Mouse (Mus musculus): ENCODE results near the gene Abhd12. TPM values are rescaled to one million over a fixed set of nuclear protein-coding genes. Genes with fewer than 3 reads are reported as not detected.

Abhd12 gene
- polyA plus RNA-seq, 1 experiment from 2014 or later, result 51.3 TPM

DNA sequence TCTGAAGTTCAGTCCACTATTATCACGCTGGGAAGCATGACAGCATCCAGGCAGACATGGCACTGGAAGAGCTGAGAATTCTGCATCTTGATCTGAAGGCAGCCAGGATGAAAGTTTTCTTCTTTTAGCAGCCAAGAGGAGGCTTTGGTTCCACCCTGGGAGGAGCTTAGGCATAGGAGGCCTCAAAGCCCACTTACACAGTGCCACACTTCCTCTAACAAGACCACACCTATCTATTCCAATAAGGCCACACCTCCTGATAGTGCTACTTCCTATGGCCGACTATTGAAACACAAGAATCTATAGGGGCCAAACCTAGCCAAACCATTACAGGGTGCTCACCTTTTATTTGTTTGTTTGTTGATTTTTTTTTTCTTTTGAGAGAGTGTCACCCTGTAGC lies 121.7 kb downstream of the Abhd12 start:
- no peak for DNase-seq (ENCODE audit: low spot score)
- Histone ChIP-seq H3K27me3 (replicated peaks; ENCODE audit: low read depth, poor library complexity, severe bottlenecking) (no peaks in the 10 kb centered on the region), H3K36me3 (replicated peaks) (no peaks in the 10 kb centered on the region), H3K4me3 (no peak overlapping the region), H3K4me1 (peaks cover 26% of the 10 kb centered on the region), H3K9me3 (no peaks in the 10 kb centered on the region), H3K27ac (replicated peaks) (no peak overlapping the region)
- 84% methylated on average over 2 of the region's 2 CpGs for WGBS

Other genes starting within 250 kb of the Abhd12 start
- gene Acss1, start 236.2 kb downstream of the Abhd12 start, polyA plus RNA-seq (2016; fragmentation: Nextera tagmentation; extraction: Ambion mirVana), result 7.8 and 9.3 TPM in 2 replicates
- gene Vsx1, start 215.4 kb downstream of the Abhd12 start, polyA plus RNA-seq (2016; fragmentation: Nextera tagmentation; extraction: Ambion mirVana), result 0.04 and 0.23 TPM in 2 replicates
- gene Entpd6, start 155.7 kb downstream of the Abhd12 start, polyA plus RNA-seq (2016; fragmentation: Nextera tagmentation; extraction: Ambion mirVana), result 30.7 and 37.1 TPM in 2 replicates
- gene Pygb, start 118.0 kb downstream of the Abhd12 start, polyA plus RNA-seq (2016; fragmentation: Nextera tagmentation; extraction: Ambion mirVana), result 62.1 and 66.3 TPM in 2 replicates
- 74.1 and 76.0 TPM in 2 replicates for gene Gins1, start 659 bp upstream of the Abhd12 start, polyA plus RNA-seq (2016; fragmentation: Nextera tagmentation; extraction: Ambion mirVana)
- gene Ninl, start 134.6 kb upstream of the Abhd12 start, polyA plus RNA-seq (2016; fragmentation: Nextera tagmentation; extraction: Ambion mirVana), result 18.5 and 20.7 TPM in 2 replicates
- gene Nanp, start 134.7 kb upstream of the Abhd12 start, polyA plus RNA-seq (2016; fragmentation: Nextera tagmentation; extraction: Ambion mirVana), result 49.1 and 49.5 TPM in 2 replicates
- gene Gm14151, start 187.6 kb upstream of the Abhd12 start, polyA plus RNA-seq (2016; fragmentation: Nextera tagmentation; extraction: Ambion mirVana), result not detected in 2 replicates
- gene Gm14147, start 193.5 kb upstream of the Abhd12 start, polyA plus RNA-seq (2016; fragmentation: Nextera tagmentation; extraction: Ambion mirVana), result not detected in 2 replicates

Data from embryonic facial prominence, embryonic 10.5 days (tissue).